Mouse (Mus musculus): ENCODE data around the gene Med4.

Gene Med4

GRCm38 (mm10) chr14:73509765-73510423, at the start of gene Med4:
Gene Med4 (plus strand): TSS chr14:73510025.
- WGBS, result under 1% methylated on average over 41 of the region's 41 CpGs

GRCm38 (mm10) chr14:73460514-73461134, 49.2 kb upstream of the Med4 start:
- WGBS, result 77% methylated on average over 12 of the region's 12 CpGs

GRCm38 (mm10) chr14:73462211-73462610, 47.6 kb upstream of the Med4 start:
- WGBS, result 66% methylated on average over 4 of the region's 4 CpGs

- WGBS, result 75% methylated on average over 6 of the region's 6 CpGs
Observed at GRCm38 (mm10) chr14:73467697-73468096, 42.1 kb upstream of the Med4 start.

DNA sequence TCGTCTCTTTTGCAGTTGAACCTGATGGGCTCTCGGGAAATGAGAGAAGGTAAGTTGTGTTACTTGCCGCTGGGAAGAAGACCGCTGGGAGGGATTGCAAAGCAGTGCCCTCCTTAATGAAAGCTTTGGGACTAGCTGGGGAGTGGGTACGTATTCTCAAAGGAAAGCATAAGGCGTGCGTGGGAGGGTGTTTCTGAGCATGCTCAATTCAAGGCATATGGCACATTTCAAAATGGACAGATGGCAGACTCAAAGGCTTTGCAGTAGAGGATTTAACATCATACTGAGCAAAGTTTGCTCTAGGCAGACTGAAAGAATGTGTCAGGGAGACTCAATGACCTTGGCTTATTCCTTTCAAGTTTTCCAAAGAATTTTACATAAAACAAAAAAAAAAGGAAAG, 40.3 kb upstream of the Med4 start:
- 55% methylated on average over 7 of the region's 7 CpGs for WGBS

GRCm38 (mm10) chr14:73470593-73470992, 39.2 kb upstream of the Med4 start:
- WGBS, result 43% methylated on average over 8 of the region's 8 CpGs

DNA sequence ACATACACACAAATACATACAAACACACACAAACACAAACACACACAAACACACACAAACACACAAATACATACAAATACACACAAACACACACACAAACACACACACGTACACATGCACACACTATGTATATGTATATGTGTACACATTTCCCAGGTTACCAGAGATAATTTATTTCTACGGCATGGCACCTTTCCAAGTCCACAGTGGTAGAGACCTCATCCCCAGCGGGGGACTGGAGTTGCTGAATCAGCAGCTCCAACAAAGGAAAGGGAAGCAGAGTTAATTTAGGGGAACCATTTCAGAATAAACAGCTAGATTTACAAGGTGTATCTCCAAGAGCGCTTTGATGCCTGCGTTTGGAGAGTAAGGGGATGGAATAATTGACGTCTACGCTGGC, 37.6 kb upstream of the Med4 start:
- 60% methylated on average over 7 of the region's 7 CpGs for WGBS

DNA sequence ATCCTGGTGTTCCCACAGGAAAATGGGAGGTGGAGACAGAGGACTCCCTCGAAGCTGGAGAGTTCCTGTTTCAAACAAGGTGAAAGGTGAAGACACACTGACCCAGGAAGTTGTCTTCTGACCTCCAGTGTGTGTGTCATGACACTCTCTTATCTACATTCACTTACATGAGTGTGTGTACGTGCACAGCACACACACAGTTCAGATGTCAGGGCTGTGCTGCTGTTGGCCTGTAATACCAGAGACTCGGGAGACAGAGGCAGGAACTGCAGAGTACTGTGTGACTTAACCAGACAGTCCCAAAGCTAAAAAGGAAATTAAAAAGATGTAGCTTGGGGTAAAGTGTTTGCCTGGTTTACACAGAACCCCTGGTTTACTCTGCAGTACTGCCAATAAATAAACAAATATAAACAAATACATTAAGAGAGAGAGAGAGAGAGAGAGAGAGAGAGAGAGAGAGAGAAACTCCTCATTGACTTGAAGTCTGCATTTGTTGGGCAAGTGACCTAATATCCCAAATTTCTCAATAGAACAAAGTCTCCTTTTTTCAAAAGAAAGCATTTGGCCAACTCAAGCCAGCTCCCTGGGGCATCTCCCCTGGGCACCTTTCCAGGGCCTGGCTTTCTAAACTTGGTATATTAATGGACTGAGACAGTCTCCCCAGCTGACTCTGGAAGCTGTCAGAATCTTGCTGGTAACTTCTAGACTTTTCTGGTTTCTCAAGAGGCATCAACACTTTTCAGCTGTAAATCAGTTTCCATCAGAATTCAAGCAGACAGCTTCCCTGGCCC, 36.0 kb upstream of the Med4 start:
- 64% methylated on average over 3 of the region's 3 CpGs for WGBS

GRCm38 (mm10) chr14:73474636-73475093, 35.2 kb upstream of the Med4 start:
- WGBS, result 4% methylated on average over 7 of the region's 7 CpGs

- WGBS, result 51% methylated on average over 7 of the region's 7 CpGs
Observed at GRCm38 (mm10) chr14:73475506-73475905, 34.3 kb upstream of the Med4 start.

- WGBS, result 79% methylated on average over 8 of the region's 8 CpGs
Observed at GRCm38 (mm10) chr14:73476361-73476934, 33.4 kb upstream of the Med4 start.

- WGBS, result 88% methylated on average over 10 of the region's 10 CpGs
Observed at GRCm38 (mm10) chr14:73477077-73477476, 32.7 kb upstream of the Med4 start.

DNA sequence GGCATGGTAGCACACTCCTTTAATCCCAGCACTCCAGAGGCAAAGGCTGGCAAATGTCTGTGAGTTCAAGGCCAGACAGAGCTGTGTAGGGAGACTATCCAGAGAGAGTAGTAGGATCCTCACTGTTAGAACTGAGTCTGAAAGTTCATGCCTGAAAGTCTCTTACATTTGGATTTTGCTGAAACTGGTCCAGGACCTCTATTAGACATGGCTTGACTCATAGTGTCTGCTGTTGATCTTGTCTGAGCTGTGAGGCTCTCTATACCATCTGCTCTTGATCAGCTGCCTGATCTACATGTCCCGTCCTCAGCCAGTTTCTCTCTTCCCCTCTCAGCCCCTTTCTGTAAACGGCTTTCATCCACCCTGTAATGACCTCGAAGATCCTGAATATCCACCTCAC, 31.5 kb upstream of the Med4 start:
- 92% methylated on average over 3 of the region's 3 CpGs for WGBS

DNA sequence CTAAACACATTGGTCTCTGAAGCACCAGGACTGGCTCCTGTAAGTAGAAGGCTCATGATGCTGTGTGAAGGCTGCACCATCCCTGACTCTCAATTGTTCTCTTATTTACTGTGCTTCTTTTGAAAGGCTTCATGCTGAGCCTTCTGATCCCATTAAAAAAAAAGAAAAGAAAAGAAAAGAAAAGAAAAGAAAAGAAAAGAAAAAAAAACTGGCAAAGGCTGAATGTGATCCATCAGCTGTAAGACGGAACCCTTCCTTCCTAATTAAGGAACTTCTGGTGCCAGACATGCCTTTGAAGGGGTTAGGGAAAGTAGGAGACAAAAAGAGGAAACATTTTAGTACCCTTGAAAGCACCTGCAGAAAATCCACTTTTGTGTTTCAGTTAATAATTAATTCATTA, 30.1 kb upstream of the Med4 start:
- WGBS, result 80% methylated on average over 1 of the region's 1 CpGs

DNA sequence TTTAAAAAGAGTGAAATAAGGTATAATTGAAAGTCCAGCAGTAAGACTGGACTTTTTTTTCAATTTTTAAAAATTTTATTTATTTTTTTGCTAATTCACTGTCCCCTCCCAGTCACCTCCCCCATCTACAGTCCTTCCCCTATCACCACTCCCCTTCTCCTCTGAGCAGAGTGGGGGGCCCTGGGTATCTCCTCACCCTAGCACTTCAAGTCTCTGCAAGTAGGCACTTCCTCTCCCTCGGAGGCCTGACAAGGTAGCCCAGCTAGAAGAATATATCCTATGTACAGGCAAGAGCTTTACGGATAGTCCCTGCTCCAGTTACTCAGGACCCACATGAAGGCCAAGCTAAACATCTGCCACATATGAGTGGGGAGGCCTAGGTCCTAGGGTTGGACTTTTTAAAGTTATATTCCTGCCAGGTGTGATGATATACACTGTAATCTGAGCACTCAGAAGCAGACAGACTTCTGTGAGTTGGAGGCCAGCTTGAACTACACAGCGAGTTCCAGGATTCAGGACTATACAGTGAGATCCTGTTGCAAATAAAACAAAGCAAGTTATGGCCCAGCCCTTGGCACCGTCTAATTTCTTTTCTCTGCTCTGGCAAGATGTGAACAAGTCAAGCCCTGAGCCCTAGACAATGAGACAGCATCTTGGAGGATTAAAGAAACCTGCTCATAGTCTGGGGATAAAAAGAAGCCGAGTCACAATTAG, 26.2 kb upstream of the Med4 start:
- 78% methylated on average over 5 of the region's 5 CpGs for WGBS

DNA sequence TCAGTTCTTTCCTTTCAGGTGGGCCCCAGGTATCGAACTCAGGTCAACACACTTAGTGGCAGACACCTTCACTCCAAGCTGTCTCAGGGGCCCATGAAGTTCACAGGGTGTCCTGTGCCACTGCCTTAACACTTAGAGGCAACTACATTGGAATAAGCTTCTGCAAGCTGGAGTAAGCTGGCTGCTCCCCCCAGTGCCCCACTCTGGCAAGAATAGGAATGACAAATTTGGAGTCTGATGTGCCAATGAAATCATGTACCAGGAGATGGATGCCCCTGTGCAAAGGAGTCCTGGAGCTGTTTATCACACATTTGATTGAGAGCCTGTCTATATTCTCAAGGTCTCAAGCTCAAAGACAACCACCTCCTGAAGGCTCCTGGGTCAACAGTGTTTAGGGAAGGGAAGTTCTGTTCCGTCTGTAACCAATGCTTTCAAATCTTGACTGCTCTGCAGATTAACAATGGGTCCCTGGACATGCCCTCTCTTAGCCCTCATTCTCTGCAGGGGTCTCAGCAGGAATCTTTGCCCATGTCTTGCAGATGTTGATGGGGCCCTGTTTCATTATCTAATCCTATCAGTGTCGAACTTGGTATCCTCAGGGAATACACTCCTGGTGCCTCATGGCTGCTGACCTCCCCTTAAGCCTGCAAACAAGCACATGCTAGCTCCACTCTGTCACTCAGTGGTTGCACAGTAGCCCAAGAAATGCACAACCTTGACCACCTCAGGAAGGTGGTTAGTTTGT, 25.3 kb upstream of the Med4 start:
- WGBS, result 94% methylated on average over 3 of the region's 3 CpGs

- WGBS, result 73% methylated on average over 5 of the region's 5 CpGs
Observed at GRCm38 (mm10) chr14:73486641-73487040, 23.2 kb upstream of the Med4 start.

- WGBS, result 99% methylated on average over 6 of the region's 6 CpGs
Observed at GRCm38 (mm10) chr14:73493356-73493755, 16.5 kb upstream of the Med4 start.

- 75% methylated on average over 6 of the region's 6 CpGs for WGBS
Observed at GRCm38 (mm10) chr14:73494122-73494521, 15.7 kb upstream of the Med4 start.

- WGBS, result 72% methylated on average over 7 of the region's 7 CpGs
Observed at GRCm38 (mm10) chr14:73495753-73496152, 14.1 kb upstream of the Med4 start.

DNA sequence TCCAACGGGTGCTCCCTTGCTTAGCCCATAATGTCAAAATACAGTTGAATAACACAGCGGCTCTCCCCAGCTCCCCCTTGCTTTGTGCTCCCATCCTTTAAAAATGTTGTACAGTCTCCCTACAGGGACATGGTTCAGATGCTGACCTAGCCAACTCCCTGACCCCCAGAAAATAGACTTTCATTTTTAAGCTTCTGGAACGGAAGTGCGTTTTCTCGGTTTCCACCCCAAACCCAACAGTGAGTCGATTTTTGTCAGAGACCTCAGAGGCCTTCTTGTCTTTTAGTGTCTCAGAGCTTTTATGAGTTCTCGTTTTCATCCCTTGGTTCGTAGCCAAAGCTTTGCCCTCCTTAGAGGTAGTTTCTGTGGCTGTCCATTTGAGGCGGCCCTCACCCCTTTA, 8.5 kb upstream of the Med4 start:
- 87% methylated on average over 9 of the region's 9 CpGs for WGBS
